Mouse (Mus musculus): ENCODE results near the gene Tex29. TPM values are rescaled to one million over a fixed set of nuclear protein-coding genes. Genes with fewer than 3 reads are reported as not detected.

Tex29 gene
- polyA plus RNA-seq, 1 experiment from 2014 or later: not detected

DNA sequence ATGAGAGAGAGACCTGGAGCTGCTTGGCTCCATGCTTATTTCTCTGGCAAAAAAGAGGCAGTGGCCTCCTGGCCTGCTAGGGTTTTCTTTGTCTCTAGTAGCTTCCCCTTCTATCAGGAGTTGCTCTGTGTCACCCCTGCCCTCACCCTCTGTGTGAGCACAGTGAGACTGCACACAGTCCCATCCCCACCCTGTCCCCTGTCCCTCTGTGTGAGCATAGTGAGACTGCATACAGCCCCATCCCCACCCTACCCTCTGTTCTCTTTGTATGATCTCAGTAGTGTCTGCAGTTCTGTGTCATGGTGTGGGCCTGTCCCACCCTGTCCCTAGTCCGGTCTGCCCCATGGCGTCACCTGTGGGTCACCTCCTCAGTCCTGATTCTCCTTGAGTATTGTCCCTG lies 46.5 kb downstream of the Tex29 start:
- Histone ChIP-seq H3K4me2 (ENCODE audit: low read depth, low read length) (no peak overlapping the region), H3K27me3 (ENCODE audit: control insufficient read depth, insufficient read depth, low read length) (no peaks in the 10 kb centered on the region), H3K9ac (ENCODE audit: low read length) (no peak overlapping the region), H3K27ac (ENCODE audit: low read length) (no peak overlapping the region), H3K4me1 (ENCODE audit: control insufficient read depth, insufficient read depth, low read length) (no peaks in the 10 kb centered on the region), H3K36me3 (ENCODE audit: control insufficient read depth, insufficient read depth, low read length) (no peaks in the 10 kb centered on the region), H3K4me3 (replicated peaks; ENCODE audit: low read length) (no peak overlapping the region), H3K9me3 (replicated peaks; ENCODE audit: control insufficient read depth, low read length) (no peaks in the 10 kb centered on the region; the same call in 1 of the 2 replicates)
- 79% methylated on average over 2 of the region's 2 CpGs for WGBS
- no peak for ATAC-seq (ENCODE audit: insufficient read depth, low FRiP score)

DNA sequence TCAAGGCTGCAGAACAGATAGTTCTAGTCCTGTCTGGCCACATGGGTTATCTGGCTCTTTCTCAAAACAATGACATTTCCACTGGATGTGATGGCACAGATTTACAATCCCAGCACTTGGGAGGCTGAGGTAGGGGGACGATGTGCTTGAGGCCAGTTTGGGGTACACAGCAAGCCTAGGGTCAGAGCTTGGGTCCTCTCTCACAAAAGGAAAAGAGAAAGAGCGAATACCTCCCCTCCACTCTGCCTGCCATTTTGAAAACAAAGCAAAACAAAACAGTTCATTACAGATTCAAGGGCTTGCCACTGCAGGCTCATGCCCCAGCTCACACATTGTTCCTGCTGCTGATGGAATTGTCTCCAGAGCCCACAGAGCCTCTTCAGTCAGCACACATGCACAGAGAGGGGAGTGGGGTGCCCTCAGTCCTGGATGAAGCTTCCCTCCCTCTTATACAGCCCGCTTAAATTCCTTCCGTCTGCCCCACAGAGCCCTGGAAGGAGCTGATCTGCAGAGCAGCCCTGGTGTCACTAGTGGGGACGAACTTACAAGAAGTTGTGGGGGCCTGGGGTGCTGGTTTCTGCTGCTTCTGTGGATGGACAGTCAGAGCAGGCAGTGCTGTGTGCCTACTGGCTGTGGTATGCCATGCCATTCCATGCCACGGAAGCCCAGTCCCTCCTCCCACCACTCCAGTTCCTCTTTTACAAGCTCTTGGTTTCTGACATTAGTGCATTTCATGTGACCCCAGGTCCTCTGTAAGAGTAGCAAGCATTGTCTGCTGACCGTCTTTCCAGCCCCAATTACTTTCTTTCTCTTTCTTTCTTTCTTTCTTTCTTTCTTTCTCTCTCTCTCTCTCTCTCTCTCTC lies 49.1 kb downstream of the Tex29 start:
- Histone ChIP-seq H3K4me2 (ENCODE audit: low read depth, low read length) (no peak overlapping the region), H3K4me3 (replicated peaks; ENCODE audit: low read length) (no peak overlapping the region), H3K27ac (ENCODE audit: low read length) (no peak overlapping the region), H3K9me3 (replicated peaks; ENCODE audit: control insufficient read depth, low read length) (no peaks in the 10 kb centered on the region), H3K36me3 (ENCODE audit: control insufficient read depth, insufficient read depth, low read length) (no peaks in the 10 kb centered on the region), H3K27me3 (ENCODE audit: control insufficient read depth, insufficient read depth, low read length) (no peaks in the 10 kb centered on the region), H3K9ac (ENCODE audit: low read length) (no peak overlapping the region), H3K4me1 (ENCODE audit: control insufficient read depth, insufficient read depth, low read length) (no peaks in the 10 kb centered on the region)
- no peak for ATAC-seq (ENCODE audit: insufficient read depth, low FRiP score)
- 62% methylated on average over 7 of the region's 7 CpGs for WGBS

DNA sequence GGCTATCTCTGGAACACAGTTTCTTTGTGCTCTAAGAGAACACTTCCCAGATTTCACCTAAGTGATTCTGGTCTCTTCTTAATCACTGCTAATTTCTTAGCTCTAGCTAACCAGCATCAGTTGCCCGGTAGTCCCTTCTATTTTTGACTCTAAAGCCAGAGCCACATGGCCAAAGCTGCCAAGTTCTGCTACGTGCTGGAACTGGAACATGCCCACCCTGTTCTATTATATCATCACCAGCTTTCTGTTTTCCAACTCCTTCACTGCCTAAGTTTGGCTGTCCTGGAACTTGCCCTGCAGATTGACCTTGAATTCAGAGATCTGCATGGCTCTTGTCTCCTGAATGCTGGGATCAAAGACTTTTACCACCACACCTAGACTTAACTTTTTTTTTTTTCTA lies 52.5 kb downstream of the Tex29 start:
- no peak overlapping the region for H3K4me3 ChIP-seq (replicated peaks; ENCODE audit: low read length)
- H3K4me1 ChIP-seq (ENCODE audit: control insufficient read depth, insufficient read depth, low read length): no peaks in the 10 kb centered on the region
- WGBS: 86% methylated on average over 2 of the region's 2 CpGs
- H3K27me3 ChIP-seq (ENCODE audit: control insufficient read depth, insufficient read depth, low read length): no peaks in the 10 kb centered on the region
- no peak overlapping the region for H3K4me2 ChIP-seq (ENCODE audit: low read depth, low read length)
- no peaks in the 10 kb centered on the region for H3K36me3 ChIP-seq (ENCODE audit: control insufficient read depth, insufficient read depth, low read length)
- no peak overlapping the region for H3K9ac ChIP-seq (ENCODE audit: low read length)
- H3K9me3 ChIP-seq (replicated peaks; ENCODE audit: control insufficient read depth, low read length): no peaks in the 10 kb centered on the region
- H3K27ac ChIP-seq (ENCODE audit: low read length): no peak overlapping the region
- no peak for ATAC-seq (ENCODE audit: insufficient read depth, low FRiP score)

DNA sequence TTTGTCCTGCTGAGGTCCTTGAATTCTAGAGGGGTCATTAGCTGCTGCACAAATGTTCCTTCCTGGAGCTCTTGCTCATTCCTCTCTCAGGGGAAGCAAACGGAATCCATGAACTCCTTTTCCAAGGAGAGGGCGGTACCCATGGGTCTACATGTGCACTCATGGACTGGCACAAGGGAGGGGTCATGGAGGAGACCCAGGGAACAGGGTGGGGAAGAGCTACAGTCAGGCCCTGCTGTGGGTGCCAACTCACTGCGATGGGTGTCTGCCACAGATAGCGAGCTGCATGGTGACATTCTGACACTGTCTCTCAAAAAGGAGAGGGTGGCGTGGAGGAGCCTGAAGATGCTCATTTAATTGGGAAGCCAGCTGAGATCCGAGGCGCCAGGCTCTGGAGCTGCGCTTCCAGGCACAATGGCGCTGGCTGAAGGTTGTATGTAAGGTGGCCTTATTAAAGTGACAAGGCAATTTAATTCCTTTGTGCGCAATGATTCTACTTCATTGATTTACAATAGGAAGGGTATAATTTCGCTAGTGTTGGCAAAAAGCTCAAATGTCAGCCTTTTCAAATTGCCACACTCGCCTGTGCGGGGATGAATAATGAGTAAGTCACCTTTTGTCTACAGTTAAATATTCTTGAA lies 55.9 kb downstream of the Tex29 start:
- Histone ChIP-seq H3K27ac (ENCODE audit: low read length) (no peak overlapping the region), H3K4me2 (ENCODE audit: low read depth, low read length) (no peak overlapping the region), H3K4me3 (replicated peaks; ENCODE audit: low read length) (no peak overlapping the region), H3K9ac (ENCODE audit: low read length) (no peak overlapping the region), H3K4me1 (ENCODE audit: control insufficient read depth, insufficient read depth, low read length) (no peaks in the 10 kb centered on the region), H3K27me3 (ENCODE audit: control insufficient read depth, insufficient read depth, low read length) (no peaks in the 10 kb centered on the region), H3K36me3 (ENCODE audit: control insufficient read depth, insufficient read depth, low read length) (no peaks in the 10 kb centered on the region), H3K9me3 (replicated peaks; ENCODE audit: control insufficient read depth, low read length) (no peaks in the 10 kb centered on the region)
- 80% methylated on average over 13 of the region's 13 CpGs for WGBS
- no peak for ATAC-seq (ENCODE audit: insufficient read depth, low FRiP score)

DNA sequence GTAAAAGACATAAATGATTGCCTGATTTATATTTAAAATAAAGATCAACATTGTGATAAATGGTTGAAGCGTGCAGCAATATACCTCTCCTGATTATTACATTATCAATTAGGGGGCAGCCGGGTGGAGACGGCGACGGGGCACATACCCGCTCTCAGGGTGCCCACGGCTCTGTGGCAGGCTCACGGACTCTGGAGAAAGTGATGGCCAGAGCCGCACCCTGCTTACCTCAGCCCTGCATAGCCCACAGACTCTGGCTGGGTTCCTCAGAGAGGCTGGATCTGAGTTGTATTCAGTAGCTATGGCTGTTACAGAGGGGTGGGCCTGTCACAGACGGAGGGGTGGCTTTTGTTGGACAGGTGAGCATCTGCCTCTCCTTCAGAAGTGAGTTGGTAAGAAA lies 56.4 kb downstream of the Tex29 start:
- Histone ChIP-seq H3K27ac (ENCODE audit: low read length) (no peak overlapping the region), H3K36me3 (ENCODE audit: control insufficient read depth, insufficient read depth, low read length) (no peaks in the 10 kb centered on the region), H3K9ac (ENCODE audit: low read length) (no peak overlapping the region), H3K27me3 (ENCODE audit: control insufficient read depth, insufficient read depth, low read length) (no peaks in the 10 kb centered on the region), H3K4me2 (ENCODE audit: low read depth, low read length) (no peak overlapping the region), H3K9me3 (replicated peaks; ENCODE audit: control insufficient read depth, low read length) (no peaks in the 10 kb centered on the region), H3K4me1 (ENCODE audit: control insufficient read depth, insufficient read depth, low read length) (no peaks in the 10 kb centered on the region), H3K4me3 (replicated peaks; ENCODE audit: low read length) (no peak overlapping the region)
- WGBS: 80% methylated on average over 10 of the region's 10 CpGs
- no peak for ATAC-seq (ENCODE audit: insufficient read depth, low FRiP score)

DNA sequence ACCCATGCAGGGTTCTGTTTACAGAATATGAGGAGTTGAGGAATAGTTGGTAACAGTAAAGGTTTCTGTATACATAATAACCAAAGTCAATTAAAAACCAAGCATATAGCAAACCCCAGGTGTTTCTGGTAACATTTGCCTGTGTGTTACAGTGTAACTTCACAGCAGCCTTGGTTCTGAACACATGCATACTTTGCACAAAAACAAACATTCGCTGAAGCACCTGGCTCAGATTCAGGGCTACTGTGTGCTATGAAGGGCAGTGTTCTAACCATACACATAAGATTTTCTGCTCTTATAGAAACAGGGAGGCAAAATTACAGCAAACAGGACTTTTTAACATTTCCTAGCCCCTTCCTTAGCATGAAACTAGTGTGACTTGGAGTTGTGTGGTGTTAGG lies 58.5 kb downstream of the Tex29 start:
- WGBS: 70% methylated on average over 1 of the region's 1 CpGs
- Histone ChIP-seq H3K9ac (ENCODE audit: low read length) (no peak overlapping the region), H3K27me3 (ENCODE audit: control insufficient read depth, insufficient read depth, low read length) (no peaks in the 10 kb centered on the region), H3K4me1 (ENCODE audit: control insufficient read depth, insufficient read depth, low read length) (no peaks in the 10 kb centered on the region), H3K9me3 (replicated peaks; ENCODE audit: control insufficient read depth, low read length) (no peaks in the 10 kb centered on the region), H3K4me2 (ENCODE audit: low read depth, low read length) (no peak overlapping the region), H3K36me3 (ENCODE audit: control insufficient read depth, insufficient read depth, low read length) (no peaks in the 10 kb centered on the region), H3K4me3 (replicated peaks; ENCODE audit: low read length) (no peak overlapping the region), H3K27ac (ENCODE audit: low read length) (no peak overlapping the region)
- ATAC-seq (ENCODE audit: insufficient read depth, low FRiP score): no peak

Other genes starting within 250 kb of the Tex29 start
- gene Ankrd10, start 204.7 kb upstream of the Tex29 start, polyA plus RNA-seq (2015; fragmentation: Nextera tagmentation; extraction: Ambion mirVana): 75.1 and 83.0 TPM in 2 replicates
- gene 1700016D06Rik, start 139.4 kb upstream of the Tex29 start, polyA plus RNA-seq (2015; fragmentation: Nextera tagmentation; extraction: Ambion mirVana): not detected in 2 replicates
- 32.7 and 33.4 TPM in 2 replicates for gene Arhgef7, start 112.8 kb upstream of the Tex29 start, polyA plus RNA-seq (2015; fragmentation: Nextera tagmentation; extraction: Ambion mirVana)

Measured in stomach, embryonic 16.5 days (tissue).